Mouse (Mus musculus) 3134 (cell line): ENCODE results near the gene Gpr88.

Experiments
- DNase-seq: peaks from one replicate; pipeline ENCODE4 v3.0.0-alpha.2; 2011; ENCODE audit warnings: low spot score; ENCODE audit not compliant: insufficient read length; ENCODE audit errors: extremely low read depth

Gene Gpr88

DNA sequence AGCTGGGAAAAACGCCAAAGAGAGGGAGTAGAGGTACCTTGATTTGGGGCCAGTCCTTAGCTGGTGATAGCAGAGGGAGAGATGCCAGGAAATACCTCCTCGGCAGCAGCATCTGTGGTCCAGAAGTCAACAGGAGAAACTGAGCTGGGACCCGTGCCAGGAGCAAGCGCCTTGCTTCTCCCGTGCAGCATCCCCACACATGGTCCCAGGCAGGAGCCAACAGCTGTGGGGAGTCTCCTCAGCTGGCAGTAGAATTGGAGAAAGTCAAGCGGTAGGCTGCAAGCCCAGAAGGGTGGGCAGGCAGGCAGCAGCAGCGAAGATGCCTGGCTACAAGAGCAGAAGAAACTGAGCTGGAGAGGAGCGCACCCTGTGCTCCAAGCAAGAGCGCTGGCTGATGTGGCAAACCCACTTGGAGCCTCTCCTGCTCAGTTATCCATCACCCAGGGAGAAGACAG is at the start of gene Gpr88:
Gpr88 (minus strand) TSS at position 427 of the 455 bp plus-strand sequence.
- DNase-seq = no peak

DNA sequence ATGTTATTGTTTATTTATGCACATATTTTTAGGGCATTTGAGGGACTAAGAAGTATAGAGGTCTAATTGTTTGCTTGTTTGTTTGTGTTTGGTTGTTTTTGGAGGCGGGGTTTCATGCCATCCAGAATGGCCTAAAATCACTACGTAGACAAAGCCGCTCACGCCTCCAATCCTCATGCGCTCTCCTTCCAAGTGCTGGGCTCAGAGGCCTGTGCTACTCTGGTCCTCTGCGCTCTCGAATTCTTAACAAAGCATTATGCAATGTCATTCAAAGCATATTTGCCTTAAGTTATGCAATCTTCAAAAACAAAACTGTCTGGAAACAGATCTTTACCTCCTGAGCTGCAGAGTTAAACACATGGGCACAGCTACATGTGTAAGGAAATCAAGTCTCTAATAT is 49.3 kb upstream of the Gpr88 start:
- no peak for DNase-seq

- no peak for DNase-seq
These were observed 48.5 kb upstream of the Gpr88 start for GRCm38 (mm10) chr3:116301754-116302153.

DNA sequence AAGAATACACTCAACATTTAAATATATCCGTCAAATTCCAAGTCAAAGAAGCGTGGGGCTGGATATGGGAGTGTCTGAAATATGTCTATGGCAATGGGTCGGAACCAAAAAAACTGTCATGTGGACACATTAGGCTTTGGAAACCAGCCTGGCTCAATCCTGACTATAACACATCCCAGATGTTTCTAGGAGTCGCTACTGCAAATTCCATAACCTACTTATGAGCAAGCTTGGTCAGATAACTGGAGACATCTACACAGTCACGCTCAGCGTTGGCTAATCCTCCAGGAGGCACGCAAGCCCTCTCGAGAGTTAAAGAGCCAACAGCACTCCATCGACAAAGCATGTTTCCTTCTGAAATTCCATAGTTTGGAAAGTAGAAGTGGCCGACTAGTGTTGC is 45.4 kb upstream of the Gpr88 start:
- no peak for DNase-seq

- DNase-seq = no peak
These were observed 44.7 kb upstream of the Gpr88 start for GRCm38 (mm10) chr3:116298003-116298402.

GRCm38 (mm10) chr3:116297170-116297569 is 43.9 kb upstream of the Gpr88 start:
- DNase-seq = no peak

GRCm38 (mm10) chr3:116290041-116290815 is 36.9 kb upstream of the Gpr88 start:
- DNase-seq = no peak

DNA sequence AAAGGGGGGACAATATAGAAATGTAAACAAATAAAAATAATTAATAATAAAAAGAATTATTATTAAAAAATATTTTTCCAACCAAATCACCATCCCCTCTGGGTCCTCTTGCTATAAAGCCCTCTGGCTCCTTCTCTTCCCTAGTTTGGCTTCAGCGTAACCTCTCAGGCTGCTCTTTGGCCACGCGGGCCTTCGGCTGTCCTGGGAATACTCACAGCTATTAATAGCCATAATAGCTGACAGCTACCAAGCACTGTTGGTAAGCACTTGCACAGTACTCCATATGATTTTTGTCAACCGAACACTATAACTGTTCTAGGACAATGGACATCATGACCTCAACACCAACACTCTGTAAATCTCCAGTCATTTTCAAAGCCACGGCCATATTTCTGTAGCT is 35.5 kb upstream of the Gpr88 start:
- no peak for DNase-seq

- DNase-seq = no peak
These were observed 31.4 kb upstream of the Gpr88 start for GRCm38 (mm10) chr3:116284735-116285134.

- no peak for DNase-seq
These were observed 30.7 kb upstream of the Gpr88 start for GRCm38 (mm10) chr3:116283996-116284395.

DNA sequence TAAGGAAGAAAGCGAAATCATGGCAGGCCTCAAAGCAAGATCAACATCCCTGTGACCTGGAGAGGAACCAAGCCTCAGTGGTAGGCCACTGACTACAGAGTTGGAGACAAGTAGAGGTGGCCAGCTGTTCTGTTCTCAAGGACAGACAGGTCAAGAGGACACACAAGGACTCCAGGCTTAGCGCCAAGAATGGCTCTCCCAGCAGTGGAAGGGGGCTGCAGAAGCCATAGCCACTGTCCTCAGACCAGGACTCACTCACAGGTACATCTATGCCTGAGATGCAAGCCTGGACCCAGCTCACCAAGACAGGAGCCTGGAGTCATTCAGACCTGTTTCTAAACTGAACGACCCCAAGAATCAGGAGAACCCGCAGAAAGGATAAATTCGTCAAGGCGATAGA is 28.4 kb upstream of the Gpr88 start:
- no peak for DNase-seq

GRCm38 (mm10) chr3:116277146-116277545 is 23.8 kb upstream of the Gpr88 start:
- no peak for DNase-seq

DNA sequence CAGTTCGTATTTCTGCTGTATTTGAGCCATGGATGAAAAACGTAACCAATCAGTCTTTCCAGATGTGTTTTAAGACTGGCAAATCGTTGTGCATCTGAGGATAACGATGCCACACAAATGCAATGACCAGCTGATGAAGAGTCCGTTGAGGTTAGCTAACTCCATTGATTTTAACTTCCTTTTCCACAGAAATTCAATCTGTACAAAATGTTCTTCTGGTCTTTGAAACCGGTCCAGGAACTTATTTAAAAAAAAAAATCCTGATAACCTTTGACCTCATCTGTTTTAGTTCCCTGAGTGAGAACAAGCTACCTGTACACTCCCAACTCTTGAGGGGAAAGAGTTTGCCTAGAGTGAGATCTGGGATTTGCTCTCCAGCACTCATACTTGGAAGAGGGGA is 18.4 kb upstream of the Gpr88 start:
- no peak for DNase-seq

- DNase-seq = no peak
These were observed 13.8 kb upstream of the Gpr88 start for GRCm38 (mm10) chr3:116267036-116267654.

DNA sequence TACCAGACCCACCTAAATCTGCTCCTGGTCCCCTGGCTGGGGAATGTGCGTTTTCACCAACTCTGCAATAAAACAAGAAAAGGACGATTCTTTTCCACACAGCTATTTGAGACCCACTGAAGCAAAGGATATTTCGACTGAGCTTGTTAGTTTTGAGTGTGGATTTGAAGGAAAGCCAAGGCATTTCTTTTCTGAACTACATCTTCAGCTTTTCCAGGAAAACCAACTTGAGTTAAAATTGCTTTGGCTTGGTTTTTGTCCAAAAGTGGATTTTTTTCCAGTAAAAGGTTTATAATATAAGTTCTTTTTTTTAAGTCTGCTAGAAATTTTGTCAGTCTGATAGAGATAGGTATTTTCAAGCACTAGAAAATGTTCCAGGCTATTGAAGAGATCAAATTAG is 13.1 kb upstream of the Gpr88 start:
- no peak for DNase-seq

GRCm38 (mm10) chr3:116263977-116264376 is 10.7 kb upstream of the Gpr88 start:
- no peak for DNase-seq

GRCm38 (mm10) chr3:116263061-116263460 is 9.8 kb upstream of the Gpr88 start:
- DNase-seq = no peak

GRCm38 (mm10) chr3:116256104-116256503 is 2.8 kb upstream of the Gpr88 start:
- DNase-seq = no peak

DNA sequence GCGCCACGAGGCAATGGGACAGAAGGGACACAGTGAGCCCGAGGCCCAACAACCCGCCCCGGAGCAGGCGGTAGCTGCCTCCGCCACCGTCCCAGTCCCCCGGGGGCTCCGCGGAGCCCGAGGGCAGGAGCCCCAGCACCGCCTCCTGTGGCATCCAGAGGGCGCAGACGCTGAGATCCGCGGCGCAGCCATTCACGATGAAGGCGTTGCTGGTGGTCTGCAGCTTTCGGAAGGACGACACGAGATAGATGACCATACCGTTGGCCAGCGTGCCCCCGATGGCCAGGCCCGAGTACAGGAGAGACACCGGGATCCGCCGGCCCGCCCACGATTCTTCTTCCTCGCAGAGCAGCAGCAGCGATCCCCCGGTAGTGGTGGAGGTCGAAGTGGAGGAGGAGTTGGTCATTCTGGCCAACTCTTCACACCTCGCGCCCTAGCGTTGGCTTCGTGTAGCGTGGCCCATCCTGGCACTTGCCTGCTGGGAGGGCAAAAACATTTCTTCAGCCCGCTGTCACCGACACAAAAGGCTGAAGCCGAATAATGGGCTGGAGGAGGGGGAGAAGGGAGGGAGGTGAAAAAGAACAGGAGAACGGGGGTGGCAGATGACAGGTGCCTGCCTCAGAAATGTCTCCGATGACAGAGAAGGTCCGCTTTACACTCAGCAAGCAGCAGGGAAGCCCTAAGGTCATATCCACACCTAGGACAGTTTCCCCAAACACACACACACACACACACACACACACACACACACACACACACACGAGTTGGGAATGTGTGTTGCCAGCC is 855 bp downstream of the Gpr88 start:
- DNase-seq = no peak

GRCm38 (mm10) chr3:116251481-116252254 is 1.6 kb downstream of the Gpr88 start:
- DNase-seq = no peak

GRCm38 (mm10) chr3:116249026-116249425 is 4.3 kb downstream of the Gpr88 start:
- DNase-seq = no peak
